Mouse (Mus musculus) liver, adult 2 months (tissue): ENCODE measurements at regions not wholly inside any gene's neighbourhood (a gene's known extent, or its start where the extent isn't known, plus 50 kb on each side); places are given as distances from the start of the nearest gene placed in this dataset.

ENCODE experiments used
- CTCF ChIP-seq: fragments of 200-500 bp; IDR thresholded peaks from 2 replicates; pipeline ENCODE4 v1.5.1; 2011; ENCODE audit warnings: low read depth, low read length, control low read depth
- POLR2A ChIP-seq: fragments of 200-500 bp; IDR thresholded peaks from 2 replicates; pipeline ENCODE4 v1.6.1; 2011; ENCODE audit warnings: low read length, control low read depth; ENCODE audit not compliant: insufficient read depth; ENCODE audit errors: extremely low read depth

DNA sequence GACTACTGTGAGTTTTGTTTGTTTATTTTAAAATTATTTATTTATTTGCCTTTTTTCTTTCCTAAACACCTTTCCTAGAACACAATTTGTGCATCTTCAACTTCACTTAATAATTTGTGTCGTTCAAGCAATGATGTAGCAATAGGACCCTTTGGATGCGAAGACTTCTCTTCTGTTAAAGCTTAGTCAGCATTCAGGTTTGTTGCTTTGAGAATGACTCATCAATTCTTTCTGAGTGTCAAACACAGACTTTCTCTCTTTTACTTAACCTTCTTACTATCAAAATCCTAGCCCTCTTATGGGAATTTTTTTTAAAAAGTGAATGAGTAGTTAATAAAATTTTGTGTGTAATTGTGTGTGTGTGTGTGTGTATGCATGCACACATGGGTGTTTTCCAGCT is 211.3 kb downstream of the Ets1 start:
- TF ChIP-seq CTCF = no peak
- no peak for TF ChIP-seq POLR2A
